Mouse (Mus musculus): Measurements from ENCODE around the gene Vmp1. TPM values are rescaled to one million over a fixed set of nuclear protein-coding genes. Genes with fewer than 3 reads are reported as not detected.

Vmp1 gene
- polyA plus RNA-seq, 1 experiment from 2014 or later = 99.7 TPM

GRCm38 (mm10) chr11:86587830-86588229 is 95.8 kb downstream of the Vmp1 start:
- DNase-seq (ENCODE audit: low spot score) = no peak
- H3K9ac ChIP-seq (replicated peaks; ENCODE audit: low read length) = peak overlapping the region; percentile 32; the same call in 1 of the 2 replicates
- no peak for ATAC-seq (replicated peaks; ENCODE audit: insufficient number of reproducible peaks, low FRiP score, low TSS enrichment, low read depth)
- WGBS = 34% methylated on average over 7 of the region's 7 CpGs
- no peak overlapping the region for H3K27ac ChIP-seq (replicated peaks; ENCODE audit: low read depth, low read length)
- H3K9me3 ChIP-seq (replicated peaks; ENCODE audit: control insufficient read depth, low read length) = no peaks in the 10 kb centered on the region
- no peaks in the 10 kb centered on the region for H3K27me3 ChIP-seq (ENCODE audit: control insufficient read depth, insufficient read depth, low read length)
- H3K4me1 ChIP-seq (ENCODE audit: control insufficient read depth, insufficient read depth, low read length) = no peaks in the 10 kb centered on the region
- H3K4me3 ChIP-seq (ENCODE audit: low read depth, low read length) = no peak overlapping the region
- H3K4me2 ChIP-seq (ENCODE audit: low read depth, low read length) = no peak overlapping the region
- H3K36me3 ChIP-seq (replicated peaks; ENCODE audit: control insufficient read depth, insufficient read depth, low read depth, low read length) = no peaks in the 10 kb centered on the region

GRCm38 (mm10) chr11:86586868-86587792 is 96.5 kb downstream of the Vmp1 start:
- 5% methylated on average over 15 of the region's 15 CpGs for WGBS
- H3K4me1 ChIP-seq (ENCODE audit: control insufficient read depth, insufficient read depth, low read length) = no peaks in the 10 kb centered on the region
- no peaks in the 10 kb centered on the region for H3K9me3 ChIP-seq (replicated peaks; ENCODE audit: control insufficient read depth, low read length)
- peak overlapping the region; percentile 34 for H3K4me2 ChIP-seq (ENCODE audit: low read depth, low read length)
- peak overlapping the region; percentile 5; the same call in 1 of the 2 replicates for H3K4me3 ChIP-seq (ENCODE audit: low read depth, low read length)
- H3K27ac ChIP-seq (replicated peaks; ENCODE audit: low read depth, low read length) = no peak overlapping the region
- DNase-seq (ENCODE audit: low spot score) = peak; percentile 69
- H3K27me3 ChIP-seq (ENCODE audit: control insufficient read depth, insufficient read depth, low read length) = no peaks in the 10 kb centered on the region
- ATAC-seq (replicated peaks; ENCODE audit: insufficient number of reproducible peaks, low FRiP score, low TSS enrichment, low read depth) = 0 out of 2 replicates have a peak, but pooled peaks have one; percentile 9
- H3K36me3 ChIP-seq (replicated peaks; ENCODE audit: control insufficient read depth, insufficient read depth, low read depth, low read length) = no peaks in the 10 kb centered on the region
- H3K9ac ChIP-seq (replicated peaks; ENCODE audit: low read length) = peak overlapping the region; percentile 43

- ATAC-seq (replicated peaks; ENCODE audit: insufficient number of reproducible peaks, low FRiP score, low TSS enrichment, low read depth) (no peak), DNase-seq (ENCODE audit: low spot score) (peak; percentile 45)
- Histone ChIP-seq H3K27ac (replicated peaks; ENCODE audit: low read depth, low read length) (no peak overlapping the region), H3K36me3 (replicated peaks; ENCODE audit: control insufficient read depth, insufficient read depth, low read depth, low read length) (no peaks in the 10 kb centered on the region), H3K27me3 (ENCODE audit: control insufficient read depth, insufficient read depth, low read length) (no peaks in the 10 kb centered on the region), H3K4me3 (ENCODE audit: low read depth, low read length) (peak overlapping the region; percentile 5; the same call in 1 of the 2 replicates), H3K4me1 (ENCODE audit: control insufficient read depth, insufficient read depth, low read length) (no peaks in the 10 kb centered on the region), H3K9ac (replicated peaks; ENCODE audit: low read length) (peak overlapping the region; percentile 43), H3K9me3 (replicated peaks; ENCODE audit: control insufficient read depth, low read length) (no peaks in the 10 kb centered on the region), H3K4me2 (ENCODE audit: low read depth, low read length) (peak overlapping the region; percentile 34)
- 17% methylated on average over 12 of the region's 12 CpGs for WGBS
Measured at GRCm38 (mm10) chr11:86586177-86586867, 97.3 kb downstream of the Vmp1 start.

GRCm38 (mm10) chr11:86585598-86585984 is 98.0 kb downstream of the Vmp1 start:
- no peaks in the 10 kb centered on the region for H3K4me1 ChIP-seq (ENCODE audit: control insufficient read depth, insufficient read depth, low read length)
- H3K36me3 ChIP-seq (replicated peaks; ENCODE audit: control insufficient read depth, insufficient read depth, low read depth, low read length) = no peaks in the 10 kb centered on the region
- no peaks in the 10 kb centered on the region for H3K9me3 ChIP-seq (replicated peaks; ENCODE audit: control insufficient read depth, low read length)
- DNase-seq (ENCODE audit: low spot score) (no peak), ATAC-seq (replicated peaks; ENCODE audit: insufficient number of reproducible peaks, low FRiP score, low TSS enrichment, low read depth) (no peak)
- H3K27me3 ChIP-seq (ENCODE audit: control insufficient read depth, insufficient read depth, low read length) = no peaks in the 10 kb centered on the region
- H3K4me2 ChIP-seq (ENCODE audit: low read depth, low read length) = no peak overlapping the region
- 0 out of 2 replicates have a peak overlapping the region, but pooled peaks have one; percentile 6 for H3K4me3 ChIP-seq (ENCODE audit: low read depth, low read length)
- WGBS = 39% methylated on average over 3 of the region's 3 CpGs
- H3K9ac ChIP-seq (replicated peaks; ENCODE audit: low read length) = no peak overlapping the region
- H3K27ac ChIP-seq (replicated peaks; ENCODE audit: low read depth, low read length) = no peak overlapping the region

GRCm38 (mm10) chr11:86584898-86585597 is 98.6 kb downstream of the Vmp1 start:
- no peak overlapping the region for H3K4me3 ChIP-seq (ENCODE audit: low read depth, low read length)
- no peaks in the 10 kb centered on the region for H3K36me3 ChIP-seq (replicated peaks; ENCODE audit: control insufficient read depth, insufficient read depth, low read depth, low read length)
- H3K9ac ChIP-seq (replicated peaks; ENCODE audit: low read length) = no peak overlapping the region
- no peak overlapping the region for H3K27ac ChIP-seq (replicated peaks; ENCODE audit: low read depth, low read length)
- WGBS = 75% methylated on average over 7 of the region's 7 CpGs
- no peak for ATAC-seq (replicated peaks; ENCODE audit: insufficient number of reproducible peaks, low FRiP score, low TSS enrichment, low read depth)
- DNase-seq (ENCODE audit: low spot score) = no peak
- H3K4me2 ChIP-seq (ENCODE audit: low read depth, low read length) = no peak overlapping the region
- H3K4me1 ChIP-seq (ENCODE audit: control insufficient read depth, insufficient read depth, low read length) = no peaks in the 10 kb centered on the region; the same call in 1 of the 2 replicates
- H3K27me3 ChIP-seq (ENCODE audit: control insufficient read depth, insufficient read depth, low read length) = no peaks in the 10 kb centered on the region
- H3K9me3 ChIP-seq (replicated peaks; ENCODE audit: control insufficient read depth, low read length) = no peaks in the 10 kb centered on the region

- Histone ChIP-seq H3K27ac (replicated peaks; ENCODE audit: low read depth, low read length) (no peak overlapping the region), H3K9me3 (replicated peaks; ENCODE audit: control insufficient read depth, low read length) (no peaks in the 10 kb centered on the region), H3K4me2 (ENCODE audit: low read depth, low read length) (no peak overlapping the region), H3K4me1 (ENCODE audit: control insufficient read depth, insufficient read depth, low read length) (peaks cover 1% of the 10 kb centered on the region; the same call in 1 of the 2 replicates), H3K9ac (replicated peaks; ENCODE audit: low read length) (no peak overlapping the region), H3K36me3 (replicated peaks; ENCODE audit: control insufficient read depth, insufficient read depth, low read depth, low read length) (no peaks in the 10 kb centered on the region), H3K4me3 (ENCODE audit: low read depth, low read length) (no peak overlapping the region), H3K27me3 (ENCODE audit: control insufficient read depth, insufficient read depth, low read length) (no peaks in the 10 kb centered on the region)
- 87% methylated on average over 14 of the region's 14 CpGs for WGBS
- DNase-seq (ENCODE audit: low spot score) = no peak
- no peak for ATAC-seq (replicated peaks; ENCODE audit: insufficient number of reproducible peaks, low FRiP score, low TSS enrichment, low read depth)
Measured at GRCm38 (mm10) chr11:86583990-86584897, 99.4 kb downstream of the Vmp1 start.

- peaks cover 3% of the 10 kb centered on the region; the same call in 1 of the 2 replicates for H3K4me1 ChIP-seq (ENCODE audit: control insufficient read depth, insufficient read depth, low read length)
- no peaks in the 10 kb centered on the region for H3K36me3 ChIP-seq (replicated peaks; ENCODE audit: control insufficient read depth, insufficient read depth, low read depth, low read length)
- DNase-seq (ENCODE audit: low spot score) (no peak), ATAC-seq (replicated peaks; ENCODE audit: insufficient number of reproducible peaks, low FRiP score, low TSS enrichment, low read depth) (no peak)
- no peaks in the 10 kb centered on the region for H3K9me3 ChIP-seq (replicated peaks; ENCODE audit: control insufficient read depth, low read length)
- no peak overlapping the region for H3K27ac ChIP-seq (replicated peaks; ENCODE audit: low read depth, low read length)
- H3K27me3 ChIP-seq (ENCODE audit: control insufficient read depth, insufficient read depth, low read length) = no peaks in the 10 kb centered on the region
- WGBS = 96% methylated on average over 3 of the region's 3 CpGs
- H3K4me2 ChIP-seq (ENCODE audit: low read depth, low read length) = no peak overlapping the region
- H3K4me3 ChIP-seq (ENCODE audit: low read depth, low read length) = no peak overlapping the region
- no peak overlapping the region for H3K9ac ChIP-seq (replicated peaks; ENCODE audit: low read length)
Measured at GRCm38 (mm10) chr11:86583313-86583825, 100.3 kb downstream of the Vmp1 start.

Measured in embryonic facial prominence, embryonic 11.5 days (tissue).